Mouse (Mus musculus) megakaryocyte-erythroid progenitor cell, adult 5-6 weeks (primary cell): ENCODE results near the gene Vezt. TPM values are rescaled to one million over a fixed set of nuclear protein-coding genes. Genes with fewer than 3 reads are reported as not detected.
A peak's percentile ranks its signal among the peaks of the same experiment; 100 is the strongest.

Experiments used
- ATAC-seq: replicated peaks from 2 replicates; pipeline ENCODE4 v1.8.0; 2016; ENCODE audit warnings: mild to moderate bottlenecking, inconsistent platforms; ENCODE audit not compliant: severe bottlenecking, poor library complexity, low FRiP score, low TSS enrichment
- total RNA-seq, 2 experiments: library from RNA; stranded (forward) in 1 of 2; stranded (reverse) in 1 of 2; fragments of 200-1000, 215-1000 nt in 1 of 2; fragments of >200 nt in 1 of 2; fragmentation: Nextera tagmentation in 1 of 2; gene quantifications; 2 replicates each; pipeline ENCODE4 v1.2.3; 2014 to 2017

Gene Vezt
- total RNA-seq, 2 experiments from 2014 or later, result 10.6 to 21.1 TPM

DNA sequence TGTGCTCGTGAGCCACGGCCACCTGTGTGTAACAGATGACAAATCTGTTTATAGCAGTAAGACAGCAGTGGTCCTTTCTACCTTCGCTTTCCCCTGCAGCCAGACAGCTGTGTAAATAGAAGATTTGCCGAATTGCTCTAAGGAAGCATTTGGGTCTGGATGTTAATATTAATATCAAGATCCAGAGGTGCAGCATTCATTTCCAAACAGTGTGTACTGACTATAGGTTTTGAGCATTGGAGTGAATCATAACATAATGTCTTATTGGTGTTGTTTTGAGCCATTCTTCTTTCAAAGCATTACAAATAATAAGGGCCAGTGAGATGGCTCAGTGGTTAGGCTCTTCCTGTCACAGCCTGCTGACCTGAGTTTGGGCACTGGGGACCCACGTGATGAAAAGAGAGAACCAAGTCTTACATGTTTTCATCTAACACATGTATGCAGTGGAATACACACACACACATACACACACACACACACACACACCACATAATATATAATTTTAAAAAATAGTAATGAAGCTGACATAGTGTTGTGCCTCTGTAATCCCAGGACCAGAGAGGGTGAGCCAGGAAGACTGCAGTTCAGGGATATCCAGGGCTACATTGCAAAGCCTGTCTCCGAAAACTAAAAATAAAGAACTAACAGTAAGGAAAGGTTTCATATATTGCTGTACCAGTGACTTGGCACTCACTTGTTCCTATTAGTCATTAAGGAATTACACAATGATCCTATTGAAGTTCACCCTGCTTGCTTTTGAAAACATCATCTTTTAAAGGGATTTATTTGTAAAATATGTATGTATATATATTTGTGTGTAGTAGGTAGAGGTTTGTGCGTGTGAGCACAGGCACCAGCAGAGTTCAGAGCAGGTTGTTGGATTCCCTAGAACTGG is 3.0 kb upstream of the Vezt start:
- no peak for ATAC-seq

DNA sequence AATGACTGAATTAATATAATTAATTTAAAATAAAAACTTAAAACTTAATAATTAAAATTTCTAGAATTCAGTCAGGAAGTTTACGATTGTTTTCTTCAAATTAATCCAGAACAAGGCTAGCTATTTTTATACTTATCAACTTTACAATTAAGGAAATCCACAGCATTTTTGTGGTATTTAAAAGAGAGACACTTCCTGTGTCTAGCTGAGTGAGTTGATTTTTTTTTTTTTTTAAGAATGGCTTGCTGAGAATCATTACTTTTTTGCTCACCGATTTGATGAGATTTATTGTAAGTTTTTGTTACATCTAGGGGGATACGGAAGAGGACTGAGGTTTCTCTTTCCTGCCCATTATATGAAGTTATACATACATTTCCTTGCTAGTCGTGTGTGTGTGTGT is 2.0 kb upstream of the Vezt start:
- ATAC-seq, result no peak

DNA sequence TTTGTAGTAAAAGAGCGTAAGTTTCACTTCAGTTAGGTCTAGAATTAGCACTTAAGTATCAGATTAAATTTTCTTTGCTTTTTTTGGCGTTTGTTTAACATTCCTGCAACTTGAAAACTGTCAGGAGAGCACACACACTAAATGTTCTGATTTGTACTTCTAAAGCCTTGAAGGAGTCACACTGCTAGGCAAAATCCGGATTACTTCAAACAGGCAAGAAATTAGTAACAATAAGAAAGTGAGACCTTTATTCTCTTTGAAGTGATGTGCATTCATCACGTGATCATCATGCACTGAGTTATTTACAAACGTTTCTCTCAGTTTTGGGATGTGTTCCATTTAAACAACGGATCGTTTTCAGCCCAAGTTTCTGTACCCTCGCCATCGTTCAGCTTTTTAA is 1.6 kb upstream of the Vezt start:
- no peak for ATAC-seq

DNA sequence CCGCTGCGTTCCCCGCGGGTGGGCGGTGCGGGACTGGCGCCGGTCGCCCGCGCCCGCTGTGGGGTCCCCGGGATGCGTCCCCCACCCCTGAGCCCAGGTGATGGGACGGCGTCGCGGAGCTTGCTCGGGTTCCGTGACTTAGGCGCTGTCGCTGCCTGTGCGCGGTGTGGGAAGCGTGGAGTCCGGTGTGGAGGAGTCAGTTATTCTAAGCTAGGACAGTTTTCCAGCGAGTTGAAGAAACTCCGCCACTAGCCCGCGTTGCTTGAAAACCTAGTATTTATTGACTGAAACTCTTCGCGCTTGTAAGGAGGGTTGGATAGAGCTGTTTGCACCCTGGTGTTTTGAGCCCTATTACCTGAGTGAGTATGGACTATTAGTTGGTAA is 750 bp upstream of the Vezt start:
- no peak for ATAC-seq

DNA sequence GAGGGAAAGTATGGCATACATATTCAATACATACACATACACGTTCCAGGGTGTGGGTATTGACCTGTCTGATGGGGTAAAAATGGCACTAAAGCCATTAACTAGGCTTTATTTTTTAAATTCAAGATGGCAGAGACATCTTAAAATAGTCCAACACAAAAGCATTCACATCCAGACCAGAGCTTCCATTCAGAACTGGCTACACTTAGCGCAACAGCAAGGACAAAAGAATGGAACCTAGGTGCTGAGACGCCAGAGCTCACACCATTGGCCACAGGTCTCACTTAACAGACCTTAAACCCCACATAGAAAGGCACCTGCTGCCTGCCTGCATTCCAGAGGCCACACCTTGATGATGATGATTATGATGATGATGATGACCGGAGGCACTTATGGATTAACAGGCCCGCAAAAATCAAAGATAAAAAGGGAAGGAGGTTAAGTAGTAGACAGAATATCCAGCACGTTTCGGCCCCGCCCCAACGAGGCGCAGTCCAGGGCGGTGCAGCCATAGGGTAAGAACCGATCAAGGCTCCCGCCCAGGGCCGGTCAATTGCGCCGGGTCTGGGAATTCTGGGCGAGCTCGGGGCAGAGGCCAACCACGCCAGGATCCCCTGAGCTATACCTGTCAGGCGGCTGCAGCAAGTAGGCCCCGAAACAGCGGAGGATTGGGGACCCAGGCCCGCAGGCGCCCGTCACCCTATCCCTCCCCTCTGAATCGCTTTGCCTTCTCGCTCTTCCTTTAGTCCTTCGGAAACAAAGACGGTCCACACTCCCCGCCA is 550 bp downstream of the Vezt start:
- ATAC-seq, result peak; percentile 76

DNA sequence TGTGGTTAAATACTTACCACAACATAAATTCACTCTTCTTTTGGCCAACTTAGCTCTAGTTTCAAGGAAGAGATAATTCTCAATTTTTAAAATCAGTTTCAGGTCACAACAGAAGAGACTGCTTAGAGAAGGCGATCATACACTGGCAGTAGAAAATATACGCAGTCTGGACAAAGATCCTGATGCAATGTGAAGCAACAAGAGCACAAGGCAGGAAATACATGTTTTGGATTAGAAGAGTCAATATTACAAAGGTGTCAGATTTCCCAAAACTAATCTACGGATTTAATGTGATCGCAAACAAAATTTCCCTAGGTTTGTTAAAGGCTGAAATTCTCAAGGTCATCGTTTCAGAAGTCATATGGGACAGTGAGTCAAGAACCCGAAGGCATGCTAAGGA is 4.5 kb downstream of the Vezt start:
- ATAC-seq, result no peak

DNA sequence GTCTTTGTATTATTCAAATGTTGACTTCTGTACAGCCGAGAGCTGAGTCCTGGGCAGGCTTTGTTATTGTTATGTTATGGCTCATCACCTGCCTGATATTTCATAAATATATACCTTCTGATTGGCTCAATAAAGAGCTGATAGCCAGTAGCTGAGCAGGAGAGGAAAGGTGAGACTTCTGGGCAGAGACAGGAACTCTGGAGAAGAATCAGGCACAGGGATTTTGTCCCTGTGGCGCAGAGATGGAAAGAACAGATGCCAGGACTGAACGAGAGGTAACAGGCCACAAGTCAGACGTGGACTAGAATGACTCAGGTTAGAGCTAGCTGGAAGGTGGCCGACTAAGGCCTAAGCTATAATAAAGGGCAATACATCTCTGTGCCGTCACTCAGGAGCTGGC is 7.1 kb downstream of the Vezt start:
- no peak for ATAC-seq

DNA sequence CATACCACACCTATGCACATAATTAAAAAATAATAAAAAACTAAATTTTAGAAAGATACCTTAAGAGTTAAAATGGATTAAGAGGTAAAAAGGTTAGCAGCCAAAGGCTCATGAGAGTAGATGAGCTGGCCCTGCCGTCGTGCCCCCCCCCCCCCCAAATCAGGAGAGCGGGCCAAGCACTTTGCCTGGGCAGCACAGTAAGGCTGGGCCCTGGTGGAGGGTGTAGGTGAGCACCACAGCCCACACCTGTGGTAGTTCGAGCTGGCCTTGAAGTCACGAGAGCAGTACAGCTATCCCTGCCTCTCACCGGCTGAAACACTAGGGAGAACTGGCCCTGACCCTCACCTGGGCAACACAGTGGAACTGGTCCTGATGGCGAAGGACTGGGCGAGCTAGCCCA is 10.5 kb downstream of the Vezt start:
- no peak for ATAC-seq

DNA sequence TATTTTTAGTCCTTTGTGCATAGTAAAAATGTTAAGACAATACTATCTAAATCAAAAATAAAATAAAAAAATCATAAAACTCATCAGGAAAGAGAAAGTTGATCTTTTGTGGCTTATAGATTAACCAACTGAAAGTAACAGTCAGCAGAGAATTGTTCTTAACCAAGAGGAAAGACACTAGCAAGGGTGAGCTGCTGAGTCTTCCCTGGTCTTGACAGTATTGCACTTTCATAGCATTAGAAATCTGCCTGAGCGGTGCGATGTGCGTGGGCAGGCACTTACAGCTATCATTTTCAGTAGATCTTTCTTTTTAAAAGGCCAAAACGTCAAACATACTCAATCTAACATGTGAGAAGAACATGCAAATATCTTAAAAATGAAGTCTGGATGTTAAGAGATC is 14.6 kb downstream of the Vezt start:
- no peak for ATAC-seq

DNA sequence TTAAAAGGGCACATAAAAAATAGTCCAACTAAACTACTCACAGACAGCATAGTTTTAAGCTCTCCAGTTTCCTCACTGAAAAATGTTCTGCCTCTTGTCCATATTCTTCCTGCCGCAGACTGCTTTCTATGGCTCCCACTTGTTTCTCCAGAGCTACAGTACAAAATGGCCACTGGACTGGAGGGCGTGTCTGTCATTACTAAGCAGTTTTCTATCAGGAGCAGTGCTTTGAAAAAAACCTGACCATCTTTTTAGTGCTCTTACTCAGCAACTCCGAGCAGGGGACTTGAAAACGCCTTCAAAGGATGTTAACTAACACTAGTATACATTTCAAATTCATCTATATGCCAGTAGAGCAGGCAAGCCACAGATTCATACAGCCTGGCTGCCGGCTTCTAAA is 15.0 kb downstream of the Vezt start:
- ATAC-seq, result peak; percentile 75; the same call in 1 of the 2 replicates

DNA sequence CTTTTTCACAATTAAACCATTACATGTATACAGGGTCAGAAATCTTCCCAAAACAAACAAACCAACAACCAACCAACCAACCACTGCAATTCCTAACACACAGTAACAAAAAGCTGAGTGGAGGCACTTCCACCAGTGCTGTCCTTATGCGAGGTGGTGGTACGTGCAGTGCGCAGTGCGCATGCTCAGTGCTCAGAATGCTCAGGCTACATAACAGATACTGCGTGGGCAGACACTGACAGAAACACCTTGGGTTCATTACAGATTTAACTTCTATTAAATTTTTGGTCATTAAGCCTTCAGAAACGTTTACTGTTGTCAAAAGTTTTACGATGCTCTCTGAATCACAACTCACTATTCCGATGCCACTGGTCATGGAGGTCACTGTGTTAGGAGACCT is 18.2 kb downstream of the Vezt start:
- no peak for ATAC-seq

DNA sequence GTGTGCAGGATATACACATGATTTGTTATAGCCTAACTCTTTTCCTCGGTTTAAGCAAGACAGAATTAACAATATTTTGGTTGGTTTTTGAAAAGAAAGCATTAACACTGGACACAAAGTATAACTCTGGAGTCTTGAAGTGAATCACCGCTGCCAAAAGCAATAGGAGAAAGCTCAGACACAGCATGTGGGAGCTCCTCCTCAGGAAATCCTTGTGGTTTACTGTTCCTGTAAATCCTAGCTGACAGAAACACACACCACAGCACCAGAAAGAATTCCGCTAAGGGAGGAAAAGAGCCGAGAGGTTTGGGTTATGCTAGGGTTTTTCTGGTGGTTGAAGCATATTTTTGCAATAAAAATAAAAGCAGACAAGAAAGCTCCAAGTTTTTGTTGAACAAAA is 21.4 kb downstream of the Vezt start:
- ATAC-seq, result no peak

DNA sequence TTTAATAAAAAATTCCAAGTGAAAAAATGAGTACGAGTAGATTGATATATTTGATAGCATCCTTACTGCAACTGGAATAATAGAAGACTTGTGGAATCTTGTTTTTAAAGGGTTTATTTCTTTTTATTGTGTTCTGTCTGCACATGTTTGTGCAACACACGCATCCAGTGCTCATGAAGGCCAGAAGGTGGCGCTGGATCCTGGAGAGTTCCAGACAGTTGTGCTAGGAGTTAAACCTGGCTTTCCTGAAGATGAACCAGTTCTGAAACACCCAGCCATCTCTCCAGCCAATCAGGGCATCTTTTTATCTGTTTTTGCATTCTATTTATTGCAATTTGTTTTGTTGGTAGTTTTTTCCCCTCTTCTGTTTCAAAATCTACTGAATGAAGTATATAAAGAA is 22.4 kb downstream of the Vezt start:
- peak; percentile 74 for ATAC-seq

DNA sequence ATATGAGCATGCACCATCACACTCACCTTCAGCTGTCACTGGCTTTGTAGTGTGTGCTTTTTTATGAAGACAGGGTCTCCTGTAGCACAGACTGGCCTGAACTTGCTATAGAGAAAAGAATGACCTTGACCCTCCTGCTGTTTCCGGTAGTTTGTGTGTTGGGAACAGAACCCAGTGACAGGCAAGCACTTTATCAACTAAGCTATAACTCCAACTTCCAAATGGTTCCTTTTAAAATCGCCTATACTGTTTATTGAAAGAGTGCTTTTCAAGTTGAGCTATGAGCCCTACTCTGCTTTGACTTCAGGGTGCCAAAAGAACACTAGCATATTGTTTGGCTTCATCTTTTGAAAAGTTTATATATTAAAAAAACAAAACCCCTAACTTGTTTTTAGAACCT is 24.6 kb downstream of the Vezt start:
- ATAC-seq, result no peak

DNA sequence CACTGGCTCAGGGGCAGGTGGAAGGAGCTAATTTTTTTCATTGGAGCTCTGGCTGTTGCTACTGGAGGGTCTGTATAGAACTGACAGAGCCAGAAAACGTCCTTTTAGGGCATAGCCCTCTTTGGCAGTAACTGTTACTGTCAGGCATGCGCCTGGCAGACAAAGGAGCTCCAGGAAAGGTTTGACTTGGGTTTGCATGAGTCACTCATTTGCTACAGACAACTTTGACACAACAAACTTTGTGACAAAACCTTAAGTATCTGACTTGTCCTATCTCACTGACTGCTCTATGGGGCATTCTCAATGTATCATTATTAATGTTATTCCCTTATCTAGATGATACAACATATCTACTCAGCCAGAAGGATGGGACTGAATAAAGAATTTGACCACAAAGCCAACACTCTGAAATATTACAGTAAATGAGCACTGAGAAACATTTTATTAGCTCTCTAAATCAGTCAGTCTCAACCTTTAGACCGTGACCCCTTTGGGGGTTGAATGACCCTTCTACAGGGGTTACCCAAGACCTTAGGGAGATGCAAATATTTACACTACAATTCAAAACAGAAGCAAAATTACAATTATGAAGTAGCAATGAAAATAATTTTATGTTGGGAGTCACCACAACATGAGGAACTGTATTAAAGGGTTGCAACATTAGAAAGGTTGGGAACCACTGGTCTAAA is 25.5 kb downstream of the Vezt start:
- ATAC-seq, result peak; percentile 26; the same call in 1 of the 2 replicates

DNA sequence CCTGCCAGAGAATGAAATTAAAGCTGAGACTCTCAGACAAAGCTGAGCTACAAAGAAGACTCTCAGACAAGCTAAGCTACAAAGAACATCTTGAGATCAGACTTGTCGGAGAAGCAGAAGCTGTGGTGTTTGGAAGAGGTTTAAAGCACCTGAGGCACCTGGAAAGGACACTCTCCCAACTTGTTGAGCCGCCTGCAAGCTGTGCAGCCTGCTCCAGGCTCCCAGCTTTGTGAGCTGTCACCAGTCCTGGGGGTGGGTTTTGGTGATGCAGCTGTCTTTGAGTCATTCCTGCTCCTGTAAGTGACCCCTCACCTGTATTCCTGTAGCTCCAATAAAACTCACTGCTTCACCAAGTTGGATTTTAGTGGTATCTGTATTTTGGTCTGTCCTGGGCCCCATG is 27.3 kb downstream of the Vezt start:
- ATAC-seq, result no peak

DNA sequence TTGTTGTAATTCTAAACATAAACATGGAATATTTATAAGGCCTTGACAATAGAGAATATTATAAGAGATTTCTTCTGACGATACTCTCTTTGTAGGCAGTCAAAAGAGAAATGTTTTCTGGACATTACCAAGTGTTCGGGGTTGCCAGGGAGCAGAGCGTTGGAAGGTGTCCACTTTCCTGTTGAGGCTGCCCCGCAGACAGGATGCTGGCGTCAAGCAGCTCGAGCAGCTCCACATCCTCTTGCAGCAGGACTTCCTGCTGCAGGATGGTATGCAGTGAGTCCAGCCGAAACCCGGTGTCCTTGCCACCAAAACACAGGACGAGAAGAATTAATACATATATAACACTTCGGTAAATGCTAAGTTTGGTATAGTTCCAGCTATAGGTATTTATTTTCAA is 35.4 kb downstream of the Vezt start:
- ATAC-seq, result no peak

DNA sequence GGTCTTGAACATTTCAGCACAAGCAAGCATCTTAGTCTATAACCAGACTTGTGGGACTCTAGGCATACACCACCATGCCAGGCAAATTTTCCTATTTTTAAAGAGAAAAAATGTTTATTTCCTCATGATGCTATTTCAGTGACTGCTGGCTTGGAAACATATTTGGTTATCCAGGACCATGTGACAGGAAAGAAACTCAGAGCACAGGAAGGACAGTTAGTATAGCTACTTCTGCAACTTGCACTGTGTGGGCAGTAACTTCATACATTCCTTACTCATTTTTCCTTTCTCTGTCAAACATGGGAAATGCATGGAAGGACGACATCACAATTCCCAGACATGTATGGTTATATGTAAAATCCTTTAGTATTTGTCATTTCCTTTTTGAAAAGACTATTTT is 36.3 kb downstream of the Vezt start:
- ATAC-seq, result no peak

DNA sequence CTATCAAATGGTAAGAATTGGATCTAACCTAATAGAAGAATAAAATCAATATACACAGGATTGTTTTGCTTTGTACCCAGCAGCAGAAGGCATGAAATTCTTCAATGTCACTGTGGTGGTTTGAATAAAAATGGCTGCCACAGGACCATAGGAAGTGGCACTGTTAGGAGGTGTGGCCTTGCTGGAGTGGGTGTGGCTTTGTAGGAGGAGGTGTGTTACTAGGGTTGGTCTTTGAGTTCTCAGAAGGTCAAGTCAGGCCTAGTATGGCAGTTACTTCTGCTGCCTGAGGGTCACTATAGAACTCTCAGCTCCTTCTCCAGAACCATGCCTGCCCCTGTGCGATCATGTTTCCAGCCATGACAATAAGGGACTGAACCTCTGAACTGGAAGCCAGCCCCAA is 40.5 kb downstream of the Vezt start:
- no peak for ATAC-seq

DNA sequence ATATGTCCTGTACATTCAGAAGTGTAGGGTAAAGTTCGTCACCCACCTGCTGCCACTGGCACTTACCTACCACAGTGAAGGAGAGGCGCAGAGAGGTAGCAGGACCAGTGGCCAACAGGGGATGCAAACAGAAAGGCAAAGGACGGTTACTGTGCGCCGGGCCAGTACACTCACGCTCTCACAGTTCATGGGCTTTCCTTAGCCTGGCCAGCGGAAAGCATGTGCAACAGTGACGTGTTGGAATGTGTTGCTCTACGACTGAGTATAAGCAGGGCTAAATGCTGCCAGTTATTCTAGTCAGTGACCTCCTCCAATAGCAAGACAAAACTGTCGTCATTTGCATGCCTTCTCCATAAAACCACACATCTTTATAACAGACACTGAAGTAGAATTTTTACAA is 41.5 kb downstream of the Vezt start:
- no peak for ATAC-seq
